Mouse (Mus musculus): ENCODE results near the gene C2cd5. TPM values are rescaled to one million over a fixed set of nuclear protein-coding genes. Genes with fewer than 3 reads are reported as not detected.
"Not testable (repeated sequence)": the region's sequence is repeated elsewhere in the genome, so short reads cannot be mapped to it uniquely, and the experiment has no call there.

The C2cd5 gene
- total and polyA plus RNA-seq, 3 experiments, result 16.2 to 47.6 (median 30.5) TPM

DNA sequence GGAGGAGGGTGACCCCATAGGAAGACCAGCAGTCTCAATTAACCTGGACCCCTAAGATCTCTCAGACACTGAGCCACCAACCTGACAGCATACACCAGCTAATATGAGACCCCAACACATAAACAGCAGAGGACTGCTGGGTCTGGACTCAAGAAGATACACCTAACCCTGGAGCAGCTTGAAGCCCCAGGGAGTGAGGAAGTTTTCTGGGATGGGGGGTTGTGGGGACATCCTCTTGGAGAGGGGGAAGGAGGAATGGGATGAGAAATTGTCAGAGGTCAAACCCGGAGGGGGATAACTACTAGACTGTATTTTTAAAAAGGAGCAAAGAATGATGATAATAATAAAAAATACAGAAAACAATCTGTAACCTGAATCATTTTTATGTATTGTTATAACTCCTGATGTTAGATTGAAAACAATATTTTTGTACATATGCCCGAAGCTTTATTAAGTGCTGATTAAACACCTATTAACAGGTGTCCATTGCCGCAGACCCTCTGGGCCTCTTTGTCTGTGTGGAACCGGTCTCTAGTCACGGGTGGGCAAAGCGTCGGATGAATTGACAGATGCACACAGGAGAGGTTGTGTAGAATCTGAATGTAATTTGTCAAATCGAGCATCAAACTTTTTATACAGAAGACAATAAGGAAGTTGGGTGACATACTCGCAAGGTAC lies 114.2 kb downstream of the C2cd5 start:
- H3K9ac ChIP-seq (ENCODE audit: control insufficient read depth, low read depth, low read length, poor library complexity, severe bottlenecking); H3K4me1 ChIP-seq (ENCODE audit: control insufficient read depth in 1 of 2, insufficient read depth in 2 of 2, low read length in 2 of 2); H3K27ac ChIP-seq (ENCODE audit: control insufficient read depth, low read depth, low read length); H3K9me3 ChIP-seq (replicated peaks; ENCODE audit: insufficient read depth, low read length); H3K27me3 ChIP-seq (ENCODE audit: control insufficient read depth in 1 of 2, insufficient read depth in 2 of 2, low read length in 2 of 2); H3K79me2 ChIP-seq (ENCODE audit: control insufficient read depth, insufficient read depth, low read length, poor library complexity); H3K4me3 ChIP-seq (ENCODE audit: control insufficient read depth in 1 of 2, insufficient read depth in 1 of 2, low read depth in 2 of 2, low read length in 2 of 2); H3K36me3 ChIP-seq (ENCODE audit: control insufficient read depth in 1 of 2, insufficient read depth in 2 of 2, low read length in 2 of 2); DNase-seq (ENCODE audit: low read depth, low spot score): not testable (repeated sequence)

GRCm38 (mm10) chr6:142979665-142980660 lies 120.0 kb downstream of the C2cd5 start:
- TF ChIP-seq KAT2A (conservative IDR thresholded peaks at IDR 0.05; ENCODE audit: low read depth, low read length) (no peak), TCF12 (IDR thresholded peaks at IDR 0.05; ENCODE audit: low read depth, low read length) (no peak), USF1 (IDR thresholded peaks at IDR 0.05; ENCODE audit: low read depth, low read length) (no peak), SMC3 (IDR thresholded peaks at IDR 0.05; ENCODE audit: low read depth, low read length) (no peak), POLR2A (IDR thresholded peaks at IDR 0.05; ENCODE audit: control insufficient read depth in 1 of 2, insufficient read depth in 1 of 2, low read depth in 1 of 2, low read length in 2 of 2, poor library complexity in 1 of 2) (no peak), BHLHE40 (IDR thresholded peaks at IDR 0.05; ENCODE audit: borderline replicate concordance, low read depth, low read length) (no peak), MXI1 (IDR thresholded peaks at IDR 0.05; ENCODE audit: low read depth, low read length) (no peak), CHD2 (IDR thresholded peaks at IDR 0.05; ENCODE audit: low read length) (no peak), RAD21 (IDR thresholded peaks at IDR 0.05; ENCODE audit: low read depth, low read length) (no peak), MAZ (IDR thresholded peaks at IDR 0.05; ENCODE audit: low read depth, low read length) (no peak), TAL1 (IDR thresholded peaks at IDR 0.05; ENCODE audit: low read length) (no peak), E2F4 (IDR thresholded peaks at IDR 0.05; ENCODE audit: borderline replicate concordance, low read depth, low read length) (no peak), MYC (IDR thresholded peaks at IDR 0.05; ENCODE audit: low read depth, low read length) (no peak), JUND (IDR thresholded peaks at IDR 0.05; ENCODE audit: low read depth, low read length) (no peak), MYB (IDR thresholded peaks at IDR 0.05; ENCODE audit: low read depth, low read length) (no peak), POLR2AphosphoS5 (IDR thresholded peaks at IDR 0.05; ENCODE audit: borderline replicate concordance, low read depth, low read length) (no peak), MEF2A (IDR thresholded peaks at IDR 0.05; ENCODE audit: extremely low read depth, insufficient replicate concordance, low read depth, low read length, poor library complexity, severe bottlenecking) (no peak), POLR2AphosphoS2 (IDR thresholded peaks at IDR 0.05; ENCODE audit: low read length) (no peak), NRF1 (IDR thresholded peaks at IDR 0.05; ENCODE audit: insufficient read depth, low read depth, low read length, poor library complexity, severe bottlenecking) (no peak)
- no peaks in the 10 kb centered on the region for H3K36me3 ChIP-seq (ENCODE audit: control insufficient read depth in 1 of 2, insufficient read depth in 2 of 2, low read length in 2 of 2)
- H3K27ac ChIP-seq (ENCODE audit: control insufficient read depth, low read depth, low read length), result no peak overlapping the region
- DNase-seq (ENCODE audit: low read depth, low spot score), result no peak
- no peak overlapping the region for H3K4me3 ChIP-seq (ENCODE audit: control insufficient read depth in 1 of 2, insufficient read depth in 1 of 2, low read depth in 2 of 2, low read length in 2 of 2)
- no peaks in the 10 kb centered on the region for H3K9me3 ChIP-seq (replicated peaks; ENCODE audit: insufficient read depth, low read length)
- H3K4me1 ChIP-seq (ENCODE audit: control insufficient read depth in 1 of 2, insufficient read depth in 2 of 2, low read length in 2 of 2), result no peaks in the 10 kb centered on the region
- no peak overlapping the region for H3K9ac ChIP-seq (ENCODE audit: control insufficient read depth, low read depth, low read length, poor library complexity, severe bottlenecking)
- no peaks in the 10 kb centered on the region for H3K79me2 ChIP-seq (ENCODE audit: control insufficient read depth, insufficient read depth, low read length, poor library complexity)
- no peaks in the 10 kb centered on the region for H3K27me3 ChIP-seq (ENCODE audit: control insufficient read depth in 1 of 2, insufficient read depth in 2 of 2, low read length in 2 of 2)
